ENCODE assay signal across 10 mouse cellular contexts in the genomic region with DNA sequence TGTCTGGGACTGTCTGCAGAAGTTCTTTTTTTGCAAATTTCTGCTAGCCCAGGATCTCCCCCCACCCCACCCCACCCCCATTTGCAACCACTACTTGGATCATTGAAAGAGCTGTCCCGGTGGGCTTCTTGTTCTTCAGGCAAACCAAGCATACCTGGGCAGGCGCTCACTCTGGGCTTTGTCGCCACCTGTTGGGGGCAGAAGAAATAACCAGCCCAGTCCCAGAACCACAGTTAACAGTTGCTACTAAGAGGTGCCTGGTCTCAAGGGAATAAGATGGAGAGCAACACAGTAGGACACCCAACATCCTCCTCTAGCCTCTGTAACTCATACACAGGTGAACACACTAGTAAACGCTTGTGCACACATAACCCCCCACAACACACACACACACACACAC. TPM values are rescaled to one million over a fixed set of nuclear protein-coding genes. Genes with fewer than 3 reads are reported as not detected.
A peak's percentile ranks its signal among the peaks of the same experiment; 100 is the strongest.
DNase-seq lines count a peak whose midpoint lies in the region; ATAC-seq and TF ChIP-seq lines count a peak whose summit lies in the region.
"Had no signal": no experiment of that assay in that cellular context is flagged by ENCODE, and none has a peak within 500 bp of the region (broad histone marks: within the 10 kb centered on the region; RNA-seq: fewer than 3 reads in every experiment).

No protein-coding gene starts in this region.

- H3K4me2 ChIP-seq in heart, embryonic 12.5 days: no peak overlapping the region
- H3K4me2 ChIP-seq: neural tube, embryonic 13.5 days had no signal

- no peak overlapping the region for H3K27ac ChIP-seq in heart, embryonic 12.5 days (ENCODE audit: poor library complexity, severe bottlenecking)
- H3K27ac ChIP-seq: neural tube, embryonic 13.5 days had no signal

- peak; percentile 88 for TF ChIP-seq CTCF in brain, embryonic 14.5 days (IDR thresholded peaks at IDR 0.05; ENCODE audit: borderline replicate concordance, extremely low read depth, insufficient read depth, insufficient read length)

- peaks cover 86% of the 10 kb centered on the region for H3K27me3 ChIP-seq in heart, embryonic 12.5 days (replicated peaks)

- no peak overlapping the region for H3K4me3 ChIP-seq in heart, embryonic 12.5 days
- H3K4me3 ChIP-seq: neural tube, embryonic 13.5 days had no signal

- no peaks in the 10 kb centered on the region for H3K36me3 ChIP-seq in heart, embryonic 12.5 days
- H3K36me3 ChIP-seq: neural tube, embryonic 13.5 days had no signal

- H3K9ac ChIP-seq in heart, embryonic 12.5 days: no peak overlapping the region
- H3K9ac ChIP-seq: neural tube, embryonic 13.5 days had no signal

- TF ChIP-seq POLR2A in brain, embryonic 14.5 days (IDR thresholded peaks at IDR 0.05; ENCODE audit: borderline replicate concordance, extremely low read depth, insufficient read depth, insufficient read length, poor library complexity, severe bottlenecking): no peak

- peak; percentile 66 for DNase-seq in heart, adult 11 months
- DNase-seq in ovary, postnatal 36 days (ENCODE audit: low spot score): peak; percentile 34
- no peak for DNase-seq in ovary, postnatal 10 days (ENCODE audit: low spot score)
- peak; percentile 81 for DNase-seq in brain, embryonic 14.5 days (ENCODE audit: low read depth)
- peak; percentile 35 to 49 for DNase-seq in frontal cortex, postnatal 36 days (ENCODE audit: low spot score in 2 of 2)

- no peaks in the 10 kb centered on the region for H3K9me3 ChIP-seq in heart, embryonic 12.5 days (replicated peaks)
- H3K9me3 ChIP-seq: neural tube, embryonic 13.5 days had no signal

- WGBS in heart, embryonic 12.5 days: 0% methylated on average over 4 of the region's 4 CpGs

- peaks cover 13% of the 10 kb centered on the region for H3K4me1 ChIP-seq in heart, embryonic 12.5 days (replicated peaks)

- no peak for ATAC-seq in heart, embryonic 12.5 days (ENCODE audit: insufficient number of reproducible peaks, low FRiP score)
- ATAC-seq in megakaryocyte, adult 5-6 weeks (ENCODE audit: poor library complexity, severe bottlenecking): peak; percentile 45; the same call in 1 of the 2 replicates
- no peak for ATAC-seq in monocyte, adult 5-6 weeks (replicated peaks; ENCODE audit: insufficient number of reproducible peaks, low FRiP score, low TSS enrichment, poor library complexity, severe bottlenecking)

RNA-seq across cellular contexts. Expression of a gene that starts 3.7 kb away (rescaled TPM):
- polyA plus RNA-seq in heart, embryonic 12.5 days (2016; fragmentation: Nextera tagmentation; extraction: Ambion mirVana): 0.21 and 0.41 TPM in 2 replicates
- 18.0 and 21.9 TPM in 2 replicates for polyA plus RNA-seq in brain, embryonic 14.5 days (2012; rRNA removed)
- not detected in 2 replicates for total RNA-seq in megakaryocyte, adult 5-6 weeks (2015)
- not detected in 2 replicates for total RNA-seq in megakaryocyte, adult 5-6 weeks (2017)
- total RNA-seq in monocyte, adult 5-6 weeks (2017): not detected in 3 replicates
- polyA plus RNA-seq: large intestine, adult 2 months had no signal

RNA-seq across cellular contexts. Expression of a gene that starts 58.5 kb away (rescaled TPM):
- 29.4 and 29.6 TPM in 2 replicates for polyA plus RNA-seq in heart, embryonic 12.5 days (2016; fragmentation: Nextera tagmentation; extraction: Ambion mirVana)
- polyA plus RNA-seq in brain, embryonic 14.5 days (2012; rRNA removed): 14.0 and 14.5 TPM in 2 replicates
- 6.2 and 7.3 TPM in 2 replicates for total RNA-seq in megakaryocyte, adult 5-6 weeks (2015)
- 6.1 and 7.1 TPM in 2 replicates for total RNA-seq in megakaryocyte, adult 5-6 weeks (2017)
- 3.8 to 6.3 TPM (median 6.2 TPM) in 3 replicates for total RNA-seq in monocyte, adult 5-6 weeks (2017)

RNA-seq across cellular contexts. Expression of a gene that starts 58.6 kb away (rescaled TPM):
- polyA plus RNA-seq in heart, embryonic 12.5 days (2016; fragmentation: Nextera tagmentation; extraction: Ambion mirVana): 33.0 and 35.4 TPM in 2 replicates
- 52.6 and 58.6 TPM in 2 replicates for polyA plus RNA-seq in brain, embryonic 14.5 days (2012; rRNA removed)
- 62.2 and 66.7 TPM in 2 replicates for total RNA-seq in megakaryocyte, adult 5-6 weeks (2015)
- total RNA-seq in megakaryocyte, adult 5-6 weeks (2017): 87.3 and 104 TPM in 2 replicates
- 54.7 to 56.1 TPM (median 55.3 TPM) in 3 replicates for total RNA-seq in monocyte, adult 5-6 weeks (2017)
